Mouse (Mus musculus): ENCODE data around the gene Fmnl2. TPM values are rescaled to one million over a fixed set of nuclear protein-coding genes. Genes with fewer than 3 reads are reported as not detected.

Gene Fmnl2
- polyA plus RNA-seq, 1 experiment, result 21.4 TPM

GRCm38 (mm10) chr2:52864635-52865034, 7.0 kb downstream of the Fmnl2 start:
- no peak for DNase-seq (ENCODE audit: low spot score)

- DNase-seq (ENCODE audit: low spot score), result no peak
Measured at GRCm38 (mm10) chr2:52866151-52866550, 8.5 kb downstream of the Fmnl2 start.

- DNase-seq (ENCODE audit: low spot score), result no peak
Measured at GRCm38 (mm10) chr2:52867781-52868180, 10.1 kb downstream of the Fmnl2 start.

GRCm38 (mm10) chr2:52868181-52868580, 10.5 kb downstream of the Fmnl2 start:
- DNase-seq (ENCODE audit: low spot score), result no peak

GRCm38 (mm10) chr2:52872636-52873035, 15.0 kb downstream of the Fmnl2 start:
- no peak for DNase-seq (ENCODE audit: low spot score)

GRCm38 (mm10) chr2:52873276-52874063, 15.8 kb downstream of the Fmnl2 start:
- DNase-seq (ENCODE audit: low spot score), result no peak

GRCm38 (mm10) chr2:52874721-52875120, 17.1 kb downstream of the Fmnl2 start:
- no peak for DNase-seq (ENCODE audit: low spot score)

GRCm38 (mm10) chr2:52875801-52876200, 18.1 kb downstream of the Fmnl2 start:
- DNase-seq (ENCODE audit: low spot score), result no peak

- no peak for DNase-seq (ENCODE audit: low spot score)
Measured at GRCm38 (mm10) chr2:52883401-52883800, 25.7 kb downstream of the Fmnl2 start.

- no peak for DNase-seq (ENCODE audit: low spot score)
Measured at GRCm38 (mm10) chr2:52884082-52884481, 26.4 kb downstream of the Fmnl2 start.

GRCm38 (mm10) chr2:52885071-52885470, 27.4 kb downstream of the Fmnl2 start:
- DNase-seq (ENCODE audit: low spot score), result no peak

GRCm38 (mm10) chr2:52887281-52887680, 29.6 kb downstream of the Fmnl2 start:
- DNase-seq (ENCODE audit: low spot score), result no peak

- no peak for DNase-seq (ENCODE audit: low spot score)
Measured at GRCm38 (mm10) chr2:52891115-52891514, 33.5 kb downstream of the Fmnl2 start.

- DNase-seq (ENCODE audit: low spot score), result no peak
Measured at GRCm38 (mm10) chr2:52891744-52892143, 34.1 kb downstream of the Fmnl2 start.

- no peak for DNase-seq (ENCODE audit: low spot score)
Measured at GRCm38 (mm10) chr2:52894983-52895621, 37.4 kb downstream of the Fmnl2 start.

GRCm38 (mm10) chr2:52896995-52897394, 39.3 kb downstream of the Fmnl2 start:
- DNase-seq (ENCODE audit: low spot score), result no peak

- DNase-seq (ENCODE audit: low spot score), result no peak
Measured at GRCm38 (mm10) chr2:52900780-52901179, 43.1 kb downstream of the Fmnl2 start.

GRCm38 (mm10) chr2:52901300-52902013, 43.8 kb downstream of the Fmnl2 start:
- DNase-seq (ENCODE audit: low spot score), result no peak

GRCm38 (mm10) chr2:52902456-52902855, 44.8 kb downstream of the Fmnl2 start:
- no peak for DNase-seq (ENCODE audit: low spot score)

- no peak for DNase-seq (ENCODE audit: low spot score)
Measured at GRCm38 (mm10) chr2:52903228-52903963, 45.7 kb downstream of the Fmnl2 start.

- DNase-seq (ENCODE audit: low spot score), result no peak
Measured at GRCm38 (mm10) chr2:52904526-52904925, 46.9 kb downstream of the Fmnl2 start.

- no peak for DNase-seq (ENCODE audit: low spot score)
Measured at GRCm38 (mm10) chr2:52913311-52913710, 55.7 kb downstream of the Fmnl2 start.
